Mouse (Mus musculus) limb, embryonic 11.5 days (tissue): ENCODE measurements around the gene Fndc8. TPM values are rescaled to one million over a fixed set of nuclear protein-coding genes. Genes with fewer than 3 reads are reported as not detected.
"Not testable (repeated sequence)": the region's sequence is repeated elsewhere in the genome, so short reads cannot be mapped to it uniquely, and the experiment has no call there.

Source experiments
- ATAC-seq: fragments of 200-750 bp; cut with Nextera tagmentation; 2 replicates; pipeline ENCODE4 v1.8.0; 2017; ENCODE audit warnings: low read depth; ENCODE audit not compliant: insufficient number of reproducible peaks, low FRiP score, low TSS enrichment
- DNase-seq: peaks from one replicate; pipeline ENCODE4 v3.0.0-alpha.2; 2015; ENCODE audit warnings: low spot score
- H3K27ac ChIP-seq: fragments of 300-500 bp; sonication (generic); replicated peaks from 2 replicates; pipeline ENCODE4 v1.5.1; 2014; ENCODE audit warnings: low read depth, mild to moderate bottlenecking, low read length
- H3K27me3 ChIP-seq: fragments of 300-500 bp; sonication (generic); 2 replicates; pipeline ENCODE4 v1.6.1; 2014; ENCODE audit warnings: mild to moderate bottlenecking, low read length, mixed read lengths; ENCODE audit not compliant: control insufficient read depth, insufficient read depth
- H3K36me3 ChIP-seq: fragments of 300-500 bp; sonication (generic); 2 replicates; pipeline ENCODE4 v1.6.1; 2014; ENCODE audit warnings: mild to moderate bottlenecking, low read length, moderate library complexity, mixed read lengths; ENCODE audit not compliant: control insufficient read depth, insufficient read depth
- H3K4me1 ChIP-seq: fragments of 300-500 bp; sonication (generic); 2 replicates; pipeline ENCODE4 v1.6.1; 2014; ENCODE audit warnings: low read length, mixed read lengths; ENCODE audit not compliant: control insufficient read depth, insufficient read depth
- H3K4me2 ChIP-seq: fragments of 300-500 bp; sonication (generic); 2 replicates; pipeline ENCODE4 v1.6.1; 2014; ENCODE audit warnings: low read depth, mild to moderate bottlenecking, moderate library complexity; ENCODE audit not compliant: severe bottlenecking
- H3K4me3 ChIP-seq: fragments of 300-500 bp; sonication (generic); 2 replicates; pipeline ENCODE4 v1.5.1; 2014; ENCODE audit warnings: low read depth, low read length
- H3K9ac ChIP-seq: fragments of 300-500 bp; sonication (generic); 2 replicates; pipeline ENCODE4 v1.6.1; 2014; ENCODE audit warnings: mild to moderate bottlenecking, low read length
- H3K9me3 ChIP-seq: fragments of 300-500 bp; sonication (generic); 2 replicates; pipeline ENCODE4 v1.6.1; 2016; ENCODE audit warnings: low read length; ENCODE audit not compliant: control insufficient read depth
- WGBS: fragments of 180-500 bp; shearing (Covaris S2); extraction: QIAGEN DNeasy Blood & Tissue Kit; methylation state at CpG from one replicate; pipeline ENCODE4 v1.1.7; 2014; 5-methylcytosine and 5-hydroxymethylcytosine counted together
- polyA plus RNA-seq: library from polyadenylated mRNA; unstranded; fragments of >200 nt; fragmentation: Nextera tagmentation; extraction: Ambion mirVana; gene quantifications from 2 replicates; pipeline ENCODE4 v1.2.1, GENCODE M21; 2014

Gene Fndc8
- polyA plus RNA-seq, 1 experiment from 2014 or later, result 0.15 TPM

DNA sequence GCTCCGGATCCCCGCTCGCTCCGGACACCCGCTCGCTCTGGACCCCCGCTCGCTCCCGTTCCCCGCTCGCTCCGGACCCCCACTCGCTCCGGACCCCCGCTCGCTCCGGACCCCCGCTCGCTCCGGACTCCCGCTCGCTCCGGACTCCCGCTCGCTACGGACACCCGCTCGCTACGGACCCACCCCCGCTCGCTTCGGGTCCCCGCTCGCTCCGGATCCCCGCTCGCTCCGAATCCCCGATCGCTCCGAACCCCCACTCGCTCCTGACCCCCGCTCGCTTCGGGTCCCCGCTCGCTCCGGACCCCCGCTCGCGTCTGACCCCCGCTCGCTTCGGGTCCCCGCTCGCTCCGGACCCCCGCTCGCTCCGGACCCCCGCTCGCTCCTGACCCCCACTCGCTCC lies 39.2 kb downstream of the Fndc8 start:
- not testable (repeated sequence) for H3K4me1 ChIP-seq, ATAC-seq, H3K27ac ChIP-seq, H3K9ac ChIP-seq, H3K9me3 ChIP-seq, DNase-seq, H3K36me3 ChIP-seq
- H3K4me3 ChIP-seq, result peak overlapping the region; percentile 40
- 2% methylated on average over 21 of the region's 63 CpGs for WGBS
- peak overlapping the region; percentile 89 for H3K4me2 ChIP-seq
- peaks cover 57% of the 10 kb centered on the region for H3K27me3 ChIP-seq

DNA sequence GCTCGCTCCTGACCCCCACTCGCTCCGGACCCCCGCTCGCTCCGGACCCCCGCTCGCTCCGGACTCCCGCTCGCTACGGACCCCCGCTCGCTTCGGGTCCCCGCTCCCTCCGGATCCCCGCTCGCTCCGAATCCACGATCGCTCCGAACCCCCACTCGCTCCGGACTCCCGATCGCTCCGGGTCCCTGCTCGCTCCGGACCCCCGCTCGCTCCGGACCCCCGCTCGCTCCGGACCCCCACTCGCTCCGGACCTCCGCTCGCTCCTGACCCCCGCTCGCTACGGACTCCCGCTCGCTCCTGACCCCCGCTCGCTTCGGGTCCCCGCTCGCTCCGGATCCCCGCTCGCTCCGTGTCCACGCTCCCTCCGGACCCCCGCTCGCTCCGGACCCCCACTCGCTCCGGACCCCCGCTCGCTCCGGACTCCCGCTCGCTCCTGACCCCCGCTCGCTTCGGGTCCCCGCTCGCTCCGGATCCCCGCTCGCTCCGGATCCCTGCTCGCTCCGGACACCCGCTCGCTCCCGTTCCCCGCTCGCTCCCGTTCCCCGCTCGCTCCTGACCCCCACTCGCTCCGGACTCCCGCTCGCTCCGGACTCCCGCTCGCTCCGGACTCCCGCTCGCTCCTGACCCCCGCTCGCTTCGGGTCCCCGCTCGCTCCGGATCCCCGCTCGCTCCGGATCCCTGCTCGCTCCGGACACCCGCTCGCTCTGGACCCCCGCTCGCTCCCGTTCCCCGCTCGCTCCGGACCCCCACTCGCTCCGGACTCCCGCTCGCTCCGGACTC lies 39.9 kb downstream of the Fndc8 start:
- H3K36me3 ChIP-seq, result not testable (repeated sequence)
- WGBS, result under 1% methylated on average over 93 of the region's 119 CpGs

DNA sequence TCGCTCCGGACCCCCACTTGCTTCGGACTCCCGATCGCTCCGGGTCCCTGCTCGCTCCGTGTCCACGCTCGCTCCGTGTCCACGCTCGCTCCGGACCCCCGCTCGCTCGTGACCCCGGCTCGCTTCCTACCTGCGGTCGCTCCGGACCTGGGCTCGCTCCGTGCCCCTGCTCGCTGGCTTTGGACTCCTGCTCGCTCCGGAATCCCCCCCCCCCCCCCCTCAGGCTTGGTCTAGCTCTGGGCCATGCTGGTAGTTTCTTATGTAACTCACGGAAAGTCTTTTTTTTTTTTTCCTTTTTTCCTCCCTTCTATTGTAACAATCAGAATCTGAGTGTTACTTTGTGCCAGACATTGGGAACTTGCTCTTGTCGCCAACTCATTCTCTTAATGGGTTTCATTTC lies 41.3 kb downstream of the Fndc8 start:
- peak overlapping the region; percentile 40 for H3K4me3 ChIP-seq

More for the DNA sequence above, 39.9 kb downstream of the Fndc8 start:
- H3K9ac ChIP-seq, H3K4me1 ChIP-seq, H3K9me3 ChIP-seq, ATAC-seq, H3K27ac ChIP-seq: not testable (repeated sequence)
- peak overlapping the region; percentile 40 for H3K4me3 ChIP-seq
- H3K4me2 ChIP-seq, result peak overlapping the region; percentile 89
- H3K27me3 ChIP-seq, result peaks cover 64% of the 10 kb centered on the region
- peak; percentile 41 for DNase-seq

DNA sequence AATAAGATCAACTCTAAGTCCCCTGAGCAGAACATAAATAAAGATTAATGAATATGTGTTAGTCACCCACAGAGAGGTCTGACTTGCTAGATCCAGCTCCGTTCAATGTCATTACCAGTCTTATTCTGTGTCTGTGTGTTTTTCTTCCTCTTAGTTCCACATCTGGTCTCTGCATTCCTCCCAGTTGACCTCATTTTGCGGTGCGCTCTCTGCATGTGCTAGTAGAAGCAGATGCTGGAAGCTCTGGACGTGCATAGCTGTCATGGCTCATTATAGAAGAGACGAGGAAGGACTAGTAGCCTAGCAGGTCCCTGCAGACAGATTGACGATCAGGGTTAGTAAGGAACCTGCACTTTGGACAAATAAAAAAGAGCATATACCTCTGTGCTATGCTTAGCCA lies 51.4 kb downstream of the Fndc8 start:
- Histone ChIP-seq H3K4me1 (no peaks in the 10 kb centered on the region), H3K9ac (no peak overlapping the region), H3K4me3 (no peak overlapping the region), H3K36me3 (no peaks in the 10 kb centered on the region), H3K27me3 (no peaks in the 10 kb centered on the region), H3K9me3 (no peaks in the 10 kb centered on the region), H3K27ac (no peak overlapping the region), H3K4me2 (no peak overlapping the region)
- ATAC-seq (no peak), DNase-seq (no peak)
- 37% methylated on average over 6 of the region's 6 CpGs for WGBS

More for the DNA sequence above, 41.3 kb downstream of the Fndc8 start:
- DNase-seq (no peak), ATAC-seq (no peak)
- WGBS, result 3% methylated on average over 19 of the region's 29 CpGs
- Histone ChIP-seq H3K4me1 (no peaks in the 10 kb centered on the region), H3K4me2 (peak overlapping the region; percentile 89), H3K27me3 (peaks cover 60% of the 10 kb centered on the region), H3K27ac (no peak overlapping the region), H3K9ac (no peak overlapping the region), H3K9me3 (no peaks in the 10 kb centered on the region), H3K36me3 (no peaks in the 10 kb centered on the region)

DNA sequence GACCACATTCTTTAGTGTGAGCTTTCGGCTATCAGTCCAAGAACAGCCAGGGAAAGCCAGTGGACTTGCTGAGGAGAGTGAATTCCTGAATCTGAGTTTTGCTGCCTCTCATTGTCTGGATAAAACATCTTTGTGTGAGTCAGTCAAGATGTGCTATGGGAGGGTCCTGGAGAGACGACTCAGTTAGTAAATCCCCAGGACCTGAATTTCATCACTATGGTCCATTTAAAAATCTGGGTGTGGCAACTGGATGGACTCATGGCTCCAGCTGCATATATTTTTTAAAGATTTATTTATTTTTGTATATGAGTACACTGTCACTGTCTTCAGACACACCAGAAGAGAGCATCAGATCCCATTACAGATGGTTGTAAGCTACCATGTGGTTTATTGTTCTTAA lies 53.7 kb downstream of the Fndc8 start:
- Histone ChIP-seq H3K4me3 (no peak overlapping the region), H3K36me3 (no peaks in the 10 kb centered on the region), H3K9me3 (no peaks in the 10 kb centered on the region), H3K9ac (no peak overlapping the region), H3K27ac (no peak overlapping the region), H3K4me1 (no peaks in the 10 kb centered on the region), H3K27me3 (peaks cover 5% of the 10 kb centered on the region; the same call in 1 of the 2 replicates), H3K4me2 (no peak overlapping the region)
- ATAC-seq, result no peak
- WGBS, result 74% methylated on average over 2 of the region's 2 CpGs
- DNase-seq, result no peak

DNA sequence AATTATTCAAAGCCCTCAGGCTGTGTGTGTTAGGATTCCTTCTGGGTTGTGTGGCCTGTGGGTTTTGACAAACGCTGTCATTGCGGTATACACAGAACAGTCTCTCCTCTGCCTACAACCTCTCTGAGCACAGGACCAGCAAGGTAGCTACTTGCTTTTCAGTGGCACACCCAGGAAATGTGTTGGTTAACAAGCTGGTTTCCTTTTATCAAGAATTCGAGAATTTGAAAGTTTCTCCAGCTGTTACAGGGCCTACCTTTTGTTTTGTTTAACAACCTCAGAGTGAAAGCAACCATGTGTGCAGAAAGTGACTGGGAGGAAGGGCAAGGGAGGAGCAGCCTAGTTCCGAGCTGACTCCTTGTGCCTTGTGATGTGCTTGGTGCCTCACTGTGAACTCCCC lies 55.5 kb downstream of the Fndc8 start:
- Histone ChIP-seq H3K4me1 (no peaks in the 10 kb centered on the region), H3K36me3 (no peaks in the 10 kb centered on the region), H3K4me2 (no peak overlapping the region), H3K4me3 (no peak overlapping the region), H3K27me3 (peaks cover 21% of the 10 kb centered on the region), H3K9ac (no peak overlapping the region), H3K27ac (no peak overlapping the region), H3K9me3 (no peaks in the 10 kb centered on the region)
- 46% methylated on average over 4 of the region's 4 CpGs for WGBS
- no peak for ATAC-seq
- DNase-seq, result no peak

DNA sequence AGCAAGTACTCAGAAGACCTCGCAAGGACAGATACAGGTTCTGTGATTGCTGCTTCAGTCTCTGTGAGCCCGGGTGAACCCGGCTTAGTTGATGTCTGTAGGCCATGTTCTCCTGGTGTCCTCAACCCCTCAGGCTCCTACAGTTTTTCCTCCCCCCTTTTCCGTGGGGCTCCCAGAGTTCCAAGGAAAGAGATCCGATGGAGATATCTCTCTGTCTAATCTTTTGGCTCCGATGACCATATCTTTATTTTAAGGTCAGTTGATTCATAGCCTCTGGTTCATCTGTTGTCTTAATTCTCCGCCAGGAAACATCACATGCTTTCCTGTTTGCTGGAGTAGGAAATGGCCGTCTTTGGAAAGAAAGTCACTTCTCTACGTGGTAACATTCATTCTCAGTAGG lies 57.1 kb downstream of the Fndc8 start:
- Histone ChIP-seq H3K27ac (no peak overlapping the region), H3K4me1 (no peaks in the 10 kb centered on the region), H3K36me3 (no peaks in the 10 kb centered on the region), H3K4me3 (no peak overlapping the region), H3K9ac (no peak overlapping the region), H3K4me2 (no peak overlapping the region), H3K27me3 (peaks cover 31% of the 10 kb centered on the region), H3K9me3 (no peaks in the 10 kb centered on the region)
- 87% methylated on average over 9 of the region's 9 CpGs for WGBS
- no peak for DNase-seq
- no peak for ATAC-seq
